Mouse (Mus musculus): ENCODE measurements around the gene A730071L15Rik. TPM values are rescaled to one million over a fixed set of nuclear protein-coding genes. Genes with fewer than 3 reads are reported as not detected.

A730071L15Rik gene
- total RNA-seq, 2 experiments from 2014 or later = 0.56 TPM; not detected in 1

GRCm38 (mm10) chr11:6224541-6225229, 24.9 kb downstream of the A730071L15Rik start:
- peak; percentile 25 to 47 for DNase-seq (ENCODE audit: extremely low spot score in 1 of 2, low spot score in 2 of 2)
- Histone ChIP-seq H3K4me3 (no peak overlapping the region), H3K27ac (peak overlapping the region; percentile 57)
- TF ChIP-seq CTCF (IDR thresholded peaks at IDR 0.05) = no peak
- intact Hi-C loops (cut with DNase I) = no loop called here

GRCm38 (mm10) chr11:6230012-6230411, 30.2 kb downstream of the A730071L15Rik start, which contains the start of gene Npc1l1:
Gene Npc1l1, minus strand, starts transcription at chr11:6230143.
- TF ChIP-seq CTCF (IDR thresholded peaks at IDR 0.05) = no peak
- intact Hi-C loops (cut with DNase I) = loop anchor here (10.0 kb wide), 1 partner anchor 405 kb away; no protein-coding TSS in a partner anchor
- no peak for DNase-seq (ENCODE audit: extremely low spot score in 1 of 2, low spot score in 2 of 2)
- H3K4me3 ChIP-seq = no peak within 1 kb of the TSS
- no peak within 1 kb of the TSS for H3K27ac ChIP-seq

- H3K4me3 ChIP-seq = no peak overlapping the region
- TF ChIP-seq CTCF (IDR thresholded peaks at IDR 0.05) = no peak
- no peak overlapping the region for H3K27ac ChIP-seq
- intact Hi-C loops (cut with DNase I) = loop anchor here (10.0 kb wide), 1 partner anchor 408 kb away; no protein-coding TSS in a partner anchor
- no peak for DNase-seq (ENCODE audit: extremely low spot score in 1 of 2, low spot score in 2 of 2)
Measured at GRCm38 (mm10) chr11:6233025-6233424, 33.2 kb downstream of the A730071L15Rik start.

GRCm38 (mm10) chr11:6244707-6245106, 44.9 kb downstream of the A730071L15Rik start:
- DNase-seq (ENCODE audit: extremely low spot score in 1 of 2, low spot score in 2 of 2) = no peak
- Histone ChIP-seq H3K27ac (no peak overlapping the region), H3K4me3 (no peak overlapping the region)
- no peak for TF ChIP-seq CTCF (IDR thresholded peaks at IDR 0.05)
- intact Hi-C loops (cut with DNase I) = no loop called here

Other genes with a start within 250 kb of the A730071L15Rik start
- gene Gck, start 249.9 kb upstream of the A730071L15Rik start, total RNA-seq (2021) = 1 to 10 TPM; 1.7 to 2.4 TPM
- 10 to 100 TPM; 75.8 to 79.8 TPM for gene Ykt6, start 244.3 kb upstream of the A730071L15Rik start, total RNA-seq (2021)
- 100 to 1,000 TPM; 607 to 644 TPM for gene Camk2b, start 133.7 kb upstream of the A730071L15Rik start, total RNA-seq (2021)
- gene Nudcd3, start 386 bp downstream of the A730071L15Rik start, total RNA-seq (2021) = 100 to 1,000 TPM; 120 to 125 TPM
- gene Npc1l1, start 30.1 kb downstream of the A730071L15Rik start, total RNA-seq (2021) = 1 to 10 TPM in 1 of 2 experiments, under 1 TPM in 1; 0.77 to 1.0 TPM
- gene Ddx56, start 67.7 kb downstream of the A730071L15Rik start, total RNA-seq (2021) = 10 to 100 TPM; 48.1 to 50.2 TPM
- gene Tmed4, start 74.8 kb downstream of the A730071L15Rik start, total RNA-seq (2021) = 100 to 1,000 TPM in 1 of 2 experiments, 10 to 100 TPM in 1; 96.2 to 102 TPM
- 100 to 1,000 TPM; 232 to 245 TPM for gene Ogdh, start 91.6 kb downstream of the A730071L15Rik start, total RNA-seq (2021)
- 100 to 1,000 TPM; 226 to 228 TPM for gene Zmiz2, start 189.0 kb downstream of the A730071L15Rik start, total RNA-seq (2021)
- 1,000 to 10,000 TPM; 1,634 to 1,792 TPM for gene Ppia, start 215.4 kb downstream of the A730071L15Rik start, total RNA-seq (2021)
- gene H2afv, start 244.4 kb downstream of the A730071L15Rik start, total RNA-seq (2021) = 10 to 100 TPM; 39.6 to 41.4 TPM